Mouse (Mus musculus) stomach, embryonic 15.5 days (tissue): ENCODE results near the gene B4galt7. TPM values are rescaled to one million over a fixed set of nuclear protein-coding genes. Genes with fewer than 3 reads are reported as not detected.
A peak's percentile ranks its signal among the peaks of the same experiment; 100 is the strongest.
"Not testable (repeated sequence)": the region's sequence is repeated elsewhere in the genome, so short reads cannot be mapped to it uniquely, and the experiment has no call there.

ENCODE experiments used
- ATAC-seq: fragments of 200-750 bp; cut with Nextera tagmentation; 2 replicates; pipeline ENCODE4 v1.8.0; 2017; ENCODE audit warnings: low read depth, moderate number of reproducible peaks, moderate TSS enrichment; ENCODE audit not compliant: insufficient read depth, low FRiP score
- H3K27ac ChIP-seq: fragments of 300-500 bp; sonication (generic); 2 replicates; pipeline ENCODE4 v1.5.1; 2015; ENCODE audit warnings: mild to moderate bottlenecking, inconsistent platforms
- H3K27me3 ChIP-seq: fragments of 300-500 bp; sonication (generic); replicated peaks from 2 replicates; pipeline ENCODE4 v1.6.1; 2015; ENCODE audit warnings: inconsistent platforms
- H3K36me3 ChIP-seq: fragments of 300-500 bp; sonication (generic); 2 replicates; pipeline ENCODE4 v1.6.1; 2015; ENCODE audit warnings: inconsistent platforms
- H3K4me1 ChIP-seq: fragments of 300-500 bp; sonication (generic); 2 replicates; pipeline ENCODE4 v1.6.1; 2015; ENCODE audit warnings: inconsistent platforms
- H3K4me2 ChIP-seq: fragments of 300-500 bp; sonication (generic); 2 replicates; pipeline ENCODE4 v1.6.1; 2015; ENCODE audit warnings: mild to moderate bottlenecking, inconsistent platforms
- H3K4me3 ChIP-seq: fragments of 300-500 bp; sonication (generic); replicated peaks from 2 replicates; pipeline ENCODE4 v1.5.1; 2015; ENCODE audit warnings: inconsistent platforms
- H3K9ac ChIP-seq: fragments of 300-500 bp; sonication (generic); 2 replicates; pipeline ENCODE4 v1.6.1; 2015; ENCODE audit warnings: inconsistent platforms
- H3K9me3 ChIP-seq: fragments of 300-500 bp; sonication (generic); 2 replicates; pipeline ENCODE4 v1.6.1; 2016; ENCODE audit warnings: inconsistent platforms
- whole genome bisulfite sequencing: fragments of 180-500 bp; shearing (Covaris S2); methylation state at CpG from one replicate; pipeline ENCODE4 v1.1.7; 2015; 5-methylcytosine and 5-hydroxymethylcytosine counted together
- polyA plus RNA-seq: library from polyadenylated mRNA; unstranded; fragments of >200 nt; fragmentation: Nextera tagmentation; extraction: Ambion mirVana; gene quantifications from 2 replicates; pipeline ENCODE4 v1.2.1, GENCODE M21; 2015

B4galt7 gene
- polyA plus RNA-seq, 1 experiment from 2014 or later = 24.6 TPM

GRCm38 (mm10) chr13:55573432-55573831 lies 26.3 kb upstream of the B4galt7 start, which contains the start of gene Tmed9:
Gene Tmed9 (plus strand): TSS chr13:55573732.
- H3K4me1 ChIP-seq = peaks cover 12% of the 10 kb centered on the region
- WGBS = 93% methylated on average over 2 of the region's 2 CpGs
- H3K4me2 ChIP-seq = no peak within 1 kb of the TSS
- H3K9me3 ChIP-seq = no peaks in the 10 kb centered on the region
- ATAC-seq = no peak
- no peaks in the 10 kb centered on the region for H3K36me3 ChIP-seq
- H3K4me3 ChIP-seq = no peak within 1 kb of the TSS
- no peak within 1 kb of the TSS for H3K9ac ChIP-seq
- no peak within 1 kb of the TSS for H3K27ac ChIP-seq
- H3K27me3 ChIP-seq = no peaks in the 10 kb centered on the region

- H3K4me1 ChIP-seq = peaks cover 11% of the 10 kb centered on the region
- no peaks in the 10 kb centered on the region for H3K27me3 ChIP-seq
- no peak for ATAC-seq
- H3K9ac ChIP-seq = no peak overlapping the region
- no peak overlapping the region for H3K4me2 ChIP-seq
- no peaks in the 10 kb centered on the region for H3K36me3 ChIP-seq
- no peaks in the 10 kb centered on the region for H3K9me3 ChIP-seq
- WGBS = 68% methylated on average over 5 of the region's 5 CpGs
- H3K27ac ChIP-seq = no peak overlapping the region
- no peak overlapping the region for H3K4me3 ChIP-seq
These were observed 25.4 kb upstream of the B4galt7 start for GRCm38 (mm10) chr13:55574321-55574720.

GRCm38 (mm10) chr13:55575932-55576331 lies 23.8 kb upstream of the B4galt7 start:
- WGBS = 55% methylated on average over 5 of the region's 5 CpGs
- H3K36me3 ChIP-seq = no peaks in the 10 kb centered on the region
- H3K9ac ChIP-seq = no peak overlapping the region
- 0 out of 2 replicates have a peak, but pooled peaks cover 4% of the 10 kb centered on the region for H3K4me1 ChIP-seq
- ATAC-seq = no peak
- no peak overlapping the region for H3K27ac ChIP-seq
- H3K4me3 ChIP-seq = no peak overlapping the region
- no peak overlapping the region for H3K4me2 ChIP-seq
- no peaks in the 10 kb centered on the region for H3K27me3 ChIP-seq
- H3K9me3 ChIP-seq = no peaks in the 10 kb centered on the region

- not testable (repeated sequence) for H3K4me1 ChIP-seq, H3K9me3 ChIP-seq, H3K27me3 ChIP-seq, H3K27ac ChIP-seq, H3K4me3 ChIP-seq, H3K36me3 ChIP-seq, ATAC-seq, H3K9ac ChIP-seq, H3K4me2 ChIP-seq
- 80% methylated on average over 7 of the region's 7 CpGs for WGBS
These were observed 22.8 kb upstream of the B4galt7 start for GRCm38 (mm10) chr13:55576872-55577271.

- Histone ChIP-seq H3K36me3 (no peaks in the 10 kb centered on the region), H3K9me3 (no peaks in the 10 kb centered on the region), H3K27ac (no peak overlapping the region), H3K4me2 (no peak overlapping the region), H3K4me1 (no peaks in the 10 kb centered on the region), H3K27me3 (no peaks in the 10 kb centered on the region), H3K4me3 (no peak overlapping the region), H3K9ac (no peak overlapping the region)
- ATAC-seq = no peak
- 76% methylated on average over 4 of the region's 4 CpGs for WGBS
These were observed 21.6 kb upstream of the B4galt7 start for GRCm38 (mm10) chr13:55578086-55578485.

- Histone ChIP-seq H3K4me2 (no peak overlapping the region; the same call in 1 of the 2 replicates), H3K4me1 (peaks cover 7% of the 10 kb centered on the region; the same call in 1 of the 2 replicates), H3K9ac (no peak overlapping the region), H3K36me3 (peaks cover 20% of the 10 kb centered on the region), H3K27ac (no peak overlapping the region), H3K27me3 (no peaks in the 10 kb centered on the region), H3K4me3 (no peak overlapping the region), H3K9me3 (no peaks in the 10 kb centered on the region)
- 72% methylated on average over 4 of the region's 4 CpGs for WGBS
- no peak for ATAC-seq
These were observed 7.7 kb upstream of the B4galt7 start for GRCm38 (mm10) chr13:55591961-55592490.

- no peaks in the 10 kb centered on the region for H3K9me3 ChIP-seq
- peak overlapping the region; percentile 57 for H3K4me2 ChIP-seq
- WGBS = 4% methylated on average over 29 of the region's 29 CpGs
- H3K36me3 ChIP-seq = peaks cover 25% of the 10 kb centered on the region
- H3K27me3 ChIP-seq = no peaks in the 10 kb centered on the region
- H3K27ac ChIP-seq = peak overlapping the region; percentile 54; the same call in 1 of the 2 replicates
- peaks cover 7% of the 10 kb centered on the region; the same call in 1 of the 2 replicates for H3K4me1 ChIP-seq
- H3K4me3 ChIP-seq = peak overlapping the region; percentile 72
- H3K9ac ChIP-seq = peak overlapping the region; percentile 92
- peak; percentile 98 for ATAC-seq
These were observed 7.0 kb upstream of the B4galt7 start for GRCm38 (mm10) chr13:55592512-55593253.

GRCm38 (mm10) chr13:55593254-55593747 lies 6.4 kb upstream of the B4galt7 start:
- peaks cover 7% of the 10 kb centered on the region; the same call in 1 of the 2 replicates for H3K4me1 ChIP-seq
- H3K36me3 ChIP-seq = peaks cover 30% of the 10 kb centered on the region
- H3K9ac ChIP-seq = peak overlapping the region; percentile 92
- peak overlapping the region; percentile 72 for H3K4me3 ChIP-seq
- no peaks in the 10 kb centered on the region for H3K9me3 ChIP-seq
- peak; percentile 17; the same call in 1 of the 2 replicates for ATAC-seq
- peak overlapping the region; percentile 54 for H3K27ac ChIP-seq
- H3K4me2 ChIP-seq = peak overlapping the region; percentile 57
- under 1% methylated on average over 31 of the region's 31 CpGs for WGBS
- H3K27me3 ChIP-seq = no peaks in the 10 kb centered on the region

- whole genome bisulfite sequencing = 89% methylated on average over 12 of the region's 12 CpGs
- ATAC-seq = no peak
- Histone ChIP-seq H3K4me1 (peaks cover 8% of the 10 kb centered on the region; the same call in 1 of the 2 replicates), H3K9ac (no peak overlapping the region), H3K36me3 (peaks cover 30% of the 10 kb centered on the region), H3K4me3 (no peak overlapping the region), H3K27me3 (no peaks in the 10 kb centered on the region), H3K4me2 (no peak overlapping the region), H3K27ac (no peak overlapping the region), H3K9me3 (no peaks in the 10 kb centered on the region)
These were observed 4.3 kb upstream of the B4galt7 start for GRCm38 (mm10) chr13:55595375-55595774.

- 96% methylated on average over 12 of the region's 12 CpGs for WGBS
- H3K27ac ChIP-seq = no peak overlapping the region
These were observed 2.9 kb upstream of the B4galt7 start for GRCm38 (mm10) chr13:55596802-55597201.

GRCm38 (mm10) chr13:55600657-55601056 lies 961 bp downstream of the B4galt7 start:
- H3K4me3 ChIP-seq = peak overlapping the region; percentile 95
- peak overlapping the region; percentile 71 for H3K4me2 ChIP-seq
- H3K27ac ChIP-seq = no peak overlapping the region
- no peak for ATAC-seq
- H3K36me3 ChIP-seq = peaks cover 23% of the 10 kb centered on the region
- peaks cover 8% of the 10 kb centered on the region for H3K4me1 ChIP-seq
- no peaks in the 10 kb centered on the region for H3K9me3 ChIP-seq
- 16% methylated on average over 9 of the region's 9 CpGs for WGBS
- no peaks in the 10 kb centered on the region for H3K27me3 ChIP-seq
- H3K9ac ChIP-seq = peak overlapping the region; percentile 77; the same call in 1 of the 2 replicates

More at GRCm38 (mm10) chr13:55596802-55597201, 2.9 kb upstream of the B4galt7 start:
- no peak overlapping the region for H3K9ac ChIP-seq
- H3K4me1 ChIP-seq = peaks cover 15% of the 10 kb centered on the region
- H3K4me3 ChIP-seq = no peak overlapping the region
- no peak overlapping the region for H3K4me2 ChIP-seq
- peaks cover 30% of the 10 kb centered on the region for H3K36me3 ChIP-seq
- H3K27me3 ChIP-seq = no peaks in the 10 kb centered on the region
- ATAC-seq = no peak
- no peaks in the 10 kb centered on the region for H3K9me3 ChIP-seq

- Histone ChIP-seq H3K27ac (no peak overlapping the region), H3K4me3 (no peak overlapping the region), H3K9me3 (no peaks in the 10 kb centered on the region), H3K36me3 (peaks cover 14% of the 10 kb centered on the region), H3K4me2 (no peak overlapping the region), H3K4me1 (peaks cover 8% of the 10 kb centered on the region), H3K27me3 (no peaks in the 10 kb centered on the region), H3K9ac (no peak overlapping the region)
- no peak for ATAC-seq
- 6% methylated on average over 3 of the region's 3 CpGs for WGBS
These were observed 1.9 kb downstream of the B4galt7 start for GRCm38 (mm10) chr13:55601611-55602010.
